Mouse (Mus musculus): ENCODE results near the gene Dnaja4. TPM values are rescaled to one million over a fixed set of nuclear protein-coding genes. Genes with fewer than 3 reads are reported as not detected.

The Dnaja4 gene
- 11.7 and 13.2 TPM in 2 replicates for polyA plus RNA-seq (2014; fragmentation: Nextera tagmentation; extraction: Ambion mirVana)

GRCm38 (mm10) chr9:54698318-54699086 lies at the start of gene Dnaja4:
TSS of gene Dnaja4 (plus strand) at chr9:54698873.
- peak within 1 kb of the TSS; percentile 92 for H3K4me2 ChIP-seq
- peak within 1 kb of the TSS; percentile 85 for H3K27ac ChIP-seq (ENCODE audit: low read depth, low read length)
- H3K9me3 ChIP-seq (ENCODE audit: control insufficient read depth, low read length), result no peaks in the 10 kb centered on the region
- peak within 1 kb of the TSS; percentile 74 for H3K4me3 ChIP-seq (ENCODE audit: low read depth, low read length)
- ATAC-seq (replicated peaks; ENCODE audit: low FRiP score) (peak; percentile 93), DNase-seq (ENCODE audit: low spot score) (peak; percentile 43)
- peaks cover 37% of the 10 kb centered on the region for H3K27me3 ChIP-seq (replicated peaks; ENCODE audit: control insufficient read depth, insufficient read depth, low read length)
- 45% methylated on average over 17 of the region's 17 CpGs for WGBS
- peaks cover 18% of the 10 kb centered on the region for H3K4me1 ChIP-seq (replicated peaks; ENCODE audit: control insufficient read depth, insufficient read depth, low read length)
- H3K36me3 ChIP-seq (ENCODE audit: control insufficient read depth, insufficient read depth, low read length), result no peaks in the 10 kb centered on the region
- H3K9ac ChIP-seq (ENCODE audit: low read depth, low read length), result peak within 1 kb of the TSS; percentile 85

- H3K9me3 ChIP-seq (ENCODE audit: control insufficient read depth, low read length), result no peaks in the 10 kb centered on the region
- no peak overlapping the region for H3K4me2 ChIP-seq
- H3K4me1 ChIP-seq (replicated peaks; ENCODE audit: control insufficient read depth, insufficient read depth, low read length), result no peaks in the 10 kb centered on the region
- H3K9ac ChIP-seq (ENCODE audit: low read depth, low read length), result no peak overlapping the region
- H3K36me3 ChIP-seq (ENCODE audit: control insufficient read depth, insufficient read depth, low read length), result no peaks in the 10 kb centered on the region
- no peaks in the 10 kb centered on the region for H3K27me3 ChIP-seq (replicated peaks; ENCODE audit: control insufficient read depth, insufficient read depth, low read length)
- 71% methylated on average over 1 of the region's 1 CpGs for WGBS
- no peak overlapping the region for H3K27ac ChIP-seq (ENCODE audit: low read depth, low read length)
- no peak for ATAC-seq (replicated peaks; ENCODE audit: low FRiP score)
- no peak for DNase-seq (ENCODE audit: low spot score)
- H3K4me3 ChIP-seq (ENCODE audit: low read depth, low read length), result no peak overlapping the region
These were observed 49.3 kb upstream of the Dnaja4 start for GRCm38 (mm10) chr9:54649360-54649759.

- H3K4me1 ChIP-seq (replicated peaks; ENCODE audit: control insufficient read depth, insufficient read depth, low read length), result no peaks in the 10 kb centered on the region
- whole genome bisulfite sequencing, result 68% methylated on average over 2 of the region's 2 CpGs
- no peaks in the 10 kb centered on the region for H3K36me3 ChIP-seq (ENCODE audit: control insufficient read depth, insufficient read depth, low read length)
These were observed 45.9 kb upstream of the Dnaja4 start for GRCm38 (mm10) chr9:54652778-54653177.

GRCm38 (mm10) chr9:54655846-54656245 lies 42.8 kb upstream of the Dnaja4 start:
- H3K27me3 ChIP-seq (replicated peaks; ENCODE audit: control insufficient read depth, insufficient read depth, low read length), result no peaks in the 10 kb centered on the region
- H3K4me3 ChIP-seq (ENCODE audit: low read depth, low read length), result no peak overlapping the region
- DNase-seq (ENCODE audit: low spot score) (no peak), ATAC-seq (replicated peaks; ENCODE audit: low FRiP score) (no peak)
- 86% methylated on average over 2 of the region's 2 CpGs for WGBS
- no peak overlapping the region for H3K9ac ChIP-seq (ENCODE audit: low read depth, low read length)
- no peaks in the 10 kb centered on the region for H3K4me1 ChIP-seq (replicated peaks; ENCODE audit: control insufficient read depth, insufficient read depth, low read length)
- H3K27ac ChIP-seq (ENCODE audit: low read depth, low read length), result no peak overlapping the region
- no peaks in the 10 kb centered on the region for H3K9me3 ChIP-seq (ENCODE audit: control insufficient read depth, low read length)
- no peak overlapping the region for H3K4me2 ChIP-seq
- H3K36me3 ChIP-seq (ENCODE audit: control insufficient read depth, insufficient read depth, low read length), result no peaks in the 10 kb centered on the region

More at GRCm38 (mm10) chr9:54652778-54653177, 45.9 kb upstream of the Dnaja4 start:
- no peak for DNase-seq (ENCODE audit: low spot score)
- Histone ChIP-seq H3K9me3 (ENCODE audit: control insufficient read depth, low read length) (no peaks in the 10 kb centered on the region), H3K4me3 (ENCODE audit: low read depth, low read length) (no peak overlapping the region), H3K4me2 (no peak overlapping the region), H3K9ac (ENCODE audit: low read depth, low read length) (no peak overlapping the region), H3K27me3 (replicated peaks; ENCODE audit: control insufficient read depth, insufficient read depth, low read length) (no peaks in the 10 kb centered on the region), H3K27ac (ENCODE audit: low read depth, low read length) (no peak overlapping the region)
- no peak for ATAC-seq (replicated peaks; ENCODE audit: low FRiP score)

DNA sequence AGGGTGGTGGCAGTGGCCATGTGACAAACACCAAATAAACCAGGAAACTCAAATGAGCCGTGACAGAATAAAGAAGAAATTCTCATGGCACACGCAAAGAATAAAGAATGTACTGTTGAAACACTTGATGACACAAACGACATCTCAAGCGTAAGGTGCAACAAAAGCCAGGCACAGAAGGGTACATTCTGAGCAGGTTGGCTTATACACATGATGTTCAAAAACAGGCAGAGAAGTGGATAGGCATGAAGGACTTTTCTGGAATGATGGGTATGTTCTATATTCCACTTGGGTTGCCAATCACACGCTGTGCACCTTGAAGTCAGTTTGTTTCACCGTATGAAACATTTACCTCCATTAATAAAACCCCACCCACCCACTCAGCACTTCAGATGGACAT lies 42.3 kb upstream of the Dnaja4 start:
- DNase-seq (ENCODE audit: low spot score), result no peak
- H3K4me1 ChIP-seq (replicated peaks; ENCODE audit: control insufficient read depth, insufficient read depth, low read length), result no peaks in the 10 kb centered on the region
- 86% methylated on average over 6 of the region's 6 CpGs for WGBS
- H3K9me3 ChIP-seq (ENCODE audit: control insufficient read depth, low read length), result no peaks in the 10 kb centered on the region
- no peak overlapping the region for H3K9ac ChIP-seq (ENCODE audit: low read depth, low read length)
- ATAC-seq (replicated peaks; ENCODE audit: low FRiP score), result no peak
- H3K27me3 ChIP-seq (replicated peaks; ENCODE audit: control insufficient read depth, insufficient read depth, low read length), result no peaks in the 10 kb centered on the region
- no peak overlapping the region for H3K27ac ChIP-seq (ENCODE audit: low read depth, low read length)
- H3K36me3 ChIP-seq (ENCODE audit: control insufficient read depth, insufficient read depth, low read length), result no peaks in the 10 kb centered on the region
- H3K4me3 ChIP-seq (ENCODE audit: low read depth, low read length), result no peak overlapping the region
- H3K4me2 ChIP-seq, result no peak overlapping the region

DNA sequence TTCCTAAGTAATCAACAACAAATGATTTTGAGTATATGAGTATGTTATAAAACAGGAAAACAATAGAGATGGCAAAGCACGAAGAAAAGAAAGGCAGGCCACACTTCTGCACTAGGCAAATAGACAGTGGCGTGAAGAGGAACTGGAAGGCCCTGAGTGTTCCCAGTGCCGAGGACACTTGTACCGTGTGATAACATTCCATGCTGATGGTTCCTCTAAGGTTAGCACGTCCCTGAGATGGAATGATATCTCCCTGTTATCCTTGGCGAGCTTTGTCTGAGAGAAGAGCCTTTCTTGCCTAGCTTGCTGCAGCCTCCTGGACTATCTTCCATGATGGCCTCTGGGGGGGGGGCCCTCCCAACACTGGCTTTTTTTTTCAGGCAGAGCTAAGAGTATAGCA lies 39.9 kb upstream of the Dnaja4 start:
- H3K4me3 ChIP-seq (ENCODE audit: low read depth, low read length), result no peak overlapping the region
- ATAC-seq (replicated peaks; ENCODE audit: low FRiP score) (no peak), DNase-seq (ENCODE audit: low spot score) (no peak)
- H3K4me1 ChIP-seq (replicated peaks; ENCODE audit: control insufficient read depth, insufficient read depth, low read length), result no peaks in the 10 kb centered on the region
- no peak overlapping the region for H3K4me2 ChIP-seq
- WGBS, result 72% methylated on average over 6 of the region's 6 CpGs
- no peaks in the 10 kb centered on the region for H3K9me3 ChIP-seq (ENCODE audit: control insufficient read depth, low read length)
- H3K9ac ChIP-seq (ENCODE audit: low read depth, low read length), result no peak overlapping the region
- H3K27ac ChIP-seq (ENCODE audit: low read depth, low read length), result no peak overlapping the region
- no peaks in the 10 kb centered on the region for H3K36me3 ChIP-seq (ENCODE audit: control insufficient read depth, insufficient read depth, low read length)
- no peaks in the 10 kb centered on the region for H3K27me3 ChIP-seq (replicated peaks; ENCODE audit: control insufficient read depth, insufficient read depth, low read length)

- Histone ChIP-seq H3K4me2 (no peak within 1 kb of the TSS), H3K9ac (ENCODE audit: low read depth, low read length) (no peak within 1 kb of the TSS), H3K27ac (ENCODE audit: low read depth, low read length) (no peak within 1 kb of the TSS), H3K4me3 (ENCODE audit: low read depth, low read length) (no peak within 1 kb of the TSS), H3K4me1 (replicated peaks; ENCODE audit: control insufficient read depth, insufficient read depth, low read length) (no peaks in the 10 kb centered on the region), H3K36me3 (ENCODE audit: control insufficient read depth, insufficient read depth, low read length) (no peaks in the 10 kb centered on the region), H3K9me3 (ENCODE audit: control insufficient read depth, low read length) (no peaks in the 10 kb centered on the region), H3K27me3 (replicated peaks; ENCODE audit: control insufficient read depth, insufficient read depth, low read length) (no peaks in the 10 kb centered on the region)
- 28% methylated on average over 10 of the region's 10 CpGs for WGBS
- no peak for ATAC-seq (replicated peaks; ENCODE audit: low FRiP score)
- no peak for DNase-seq (ENCODE audit: low spot score)
These were observed 36.9 kb upstream of the Dnaja4 start, which contains the start of gene Acsbg1 for GRCm38 (mm10) chr9:54661605-54662377. TSS of gene Acsbg1 (minus strand) at chr9:54661870.

- Histone ChIP-seq H3K9ac (ENCODE audit: low read depth, low read length) (no peak overlapping the region), H3K4me3 (ENCODE audit: low read depth, low read length) (no peak overlapping the region), H3K36me3 (ENCODE audit: control insufficient read depth, insufficient read depth, low read length) (no peaks in the 10 kb centered on the region), H3K27me3 (replicated peaks; ENCODE audit: control insufficient read depth, insufficient read depth, low read length) (no peaks in the 10 kb centered on the region), H3K4me2 (no peak overlapping the region), H3K27ac (ENCODE audit: low read depth, low read length) (no peak overlapping the region), H3K4me1 (replicated peaks; ENCODE audit: control insufficient read depth, insufficient read depth, low read length) (no peaks in the 10 kb centered on the region), H3K9me3 (ENCODE audit: control insufficient read depth, low read length) (no peaks in the 10 kb centered on the region)
- WGBS, result 78% methylated on average over 9 of the region's 9 CpGs
- DNase-seq (ENCODE audit: low spot score), result no peak
- no peak for ATAC-seq (replicated peaks; ENCODE audit: low FRiP score)
These were observed 34.3 kb upstream of the Dnaja4 start for GRCm38 (mm10) chr9:54664358-54664757.
